Mouse (Mus musculus): ENCODE data around the gene Copa. TPM values are rescaled to one million over a fixed set of nuclear protein-coding genes. Genes with fewer than 3 reads are reported as not detected.

Copa gene
- polyA plus RNA-seq, 1 experiment: 33.1 TPM

- TF ChIP-seq CTCF (IDR thresholded peaks at IDR 0.05; ENCODE audit: control insufficient read depth, insufficient read depth, insufficient replicate concordance, low read depth, low read length): no peak
- no peak for TF ChIP-seq POLR2A (IDR thresholded peaks at IDR 0.05; ENCODE audit: control insufficient read depth, low read depth, low read length)
- Histone ChIP-seq H3K4me3 (ENCODE audit: control insufficient read depth, low read depth, low read length) (no peak overlapping the region), H3K36me3 (ENCODE audit: control insufficient read depth, insufficient read depth, low read length) (no peaks in the 10 kb centered on the region; the same call in 1 of the 2 replicates), H3K4me1 (ENCODE audit: control insufficient read depth, insufficient read depth, low read length) (no peaks in the 10 kb centered on the region), H3K27me3 (ENCODE audit: control insufficient read depth, insufficient read depth, low read length) (no peaks in the 10 kb centered on the region), H3K27ac (ENCODE audit: control insufficient read depth, insufficient read depth, low read depth, low read length) (no peak overlapping the region)
These were observed 73.2 kb downstream of the Copa start for GRCm38 (mm10) chr1:172155518-172155917.

DNA sequence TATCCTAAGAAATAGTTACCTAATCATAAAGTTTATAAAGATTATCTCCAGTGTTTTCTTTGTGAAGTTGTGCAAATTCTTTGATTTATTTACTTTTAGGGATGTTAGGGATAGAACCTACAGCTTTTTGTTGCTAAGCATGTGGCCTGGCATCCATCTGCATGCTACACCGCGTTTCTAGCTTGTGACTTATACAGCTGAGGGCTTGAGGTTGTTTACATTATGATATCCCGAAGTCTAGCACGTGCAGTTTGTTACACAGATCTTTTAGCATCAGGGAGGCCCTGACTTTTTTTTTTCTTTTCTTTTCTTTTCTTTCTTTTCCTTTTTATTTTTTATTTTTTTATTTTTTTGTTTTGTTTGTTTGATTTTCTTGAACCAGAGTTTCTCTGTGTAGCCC lies 77.6 kb downstream of the Copa start:
- Histone ChIP-seq H3K4me3 (ENCODE audit: control insufficient read depth, low read depth, low read length) (no peak overlapping the region), H3K4me1 (ENCODE audit: control insufficient read depth, insufficient read depth, low read length) (no peaks in the 10 kb centered on the region), H3K27me3 (ENCODE audit: control insufficient read depth, insufficient read depth, low read length) (no peaks in the 10 kb centered on the region), H3K36me3 (ENCODE audit: control insufficient read depth, insufficient read depth, low read length) (no peaks in the 10 kb centered on the region; the same call in 1 of the 2 replicates), H3K27ac (ENCODE audit: control insufficient read depth, insufficient read depth, low read depth, low read length) (no peak overlapping the region)
- TF ChIP-seq CTCF (IDR thresholded peaks at IDR 0.05; ENCODE audit: control insufficient read depth, insufficient read depth, insufficient replicate concordance, low read depth, low read length) (no peak), POLR2A (IDR thresholded peaks at IDR 0.05; ENCODE audit: control insufficient read depth, low read depth, low read length) (no peak)

- Histone ChIP-seq H3K27ac (ENCODE audit: control insufficient read depth, insufficient read depth, low read depth, low read length) (no peak overlapping the region), H3K4me3 (ENCODE audit: control insufficient read depth, low read depth, low read length) (no peak overlapping the region), H3K27me3 (ENCODE audit: control insufficient read depth, insufficient read depth, low read length) (no peaks in the 10 kb centered on the region), H3K36me3 (ENCODE audit: control insufficient read depth, insufficient read depth, low read length) (no peaks in the 10 kb centered on the region; the same call in 1 of the 2 replicates), H3K4me1 (ENCODE audit: control insufficient read depth, insufficient read depth, low read length) (no peaks in the 10 kb centered on the region)
- TF ChIP-seq CTCF (IDR thresholded peaks at IDR 0.05; ENCODE audit: control insufficient read depth, insufficient read depth, insufficient replicate concordance, low read depth, low read length): no peak
- TF ChIP-seq POLR2A (IDR thresholded peaks at IDR 0.05; ENCODE audit: control insufficient read depth, low read depth, low read length): no peak
These were observed 78.2 kb downstream of the Copa start for GRCm38 (mm10) chr1:172160508-172160907.

DNA sequence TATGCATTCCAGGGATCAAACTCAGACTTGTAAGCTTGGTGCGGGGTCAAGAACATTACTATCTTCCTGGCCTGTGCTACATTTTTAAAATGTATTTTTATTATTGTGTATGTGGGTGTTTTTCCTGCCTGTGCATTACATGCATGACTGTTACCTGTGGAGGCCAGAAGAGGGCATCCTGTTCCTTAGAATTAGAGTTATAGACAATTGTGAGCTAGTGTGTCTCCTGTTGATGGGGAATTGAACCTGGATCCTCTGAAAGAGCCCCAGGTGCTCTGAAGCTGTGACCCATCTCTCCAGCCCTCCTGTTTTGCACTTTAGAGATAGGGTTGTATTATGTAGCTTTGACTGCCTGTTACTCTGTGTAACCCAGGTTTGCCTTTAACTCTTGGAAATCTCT lies 79.7 kb downstream of the Copa start:
- no peaks in the 10 kb centered on the region for H3K27me3 ChIP-seq (ENCODE audit: control insufficient read depth, insufficient read depth, low read length)
- H3K36me3 ChIP-seq (ENCODE audit: control insufficient read depth, insufficient read depth, low read length): no peaks in the 10 kb centered on the region; the same call in 1 of the 2 replicates
- H3K4me1 ChIP-seq (ENCODE audit: control insufficient read depth, insufficient read depth, low read length): no peaks in the 10 kb centered on the region
- H3K27ac ChIP-seq (ENCODE audit: control insufficient read depth, insufficient read depth, low read depth, low read length): no peak overlapping the region
- TF ChIP-seq CTCF (IDR thresholded peaks at IDR 0.05; ENCODE audit: control insufficient read depth, insufficient read depth, insufficient replicate concordance, low read depth, low read length) (no peak), POLR2A (IDR thresholded peaks at IDR 0.05; ENCODE audit: control insufficient read depth, low read depth, low read length) (no peak)
- H3K4me3 ChIP-seq (ENCODE audit: control insufficient read depth, low read depth, low read length): no peak overlapping the region

GRCm38 (mm10) chr1:172162959-172163358 lies 80.6 kb downstream of the Copa start:
- no peak overlapping the region for H3K4me3 ChIP-seq (ENCODE audit: control insufficient read depth, low read depth, low read length)
- no peaks in the 10 kb centered on the region for H3K27me3 ChIP-seq (ENCODE audit: control insufficient read depth, insufficient read depth, low read length)
- H3K4me1 ChIP-seq (ENCODE audit: control insufficient read depth, insufficient read depth, low read length): no peaks in the 10 kb centered on the region
- no peak for TF ChIP-seq CTCF (IDR thresholded peaks at IDR 0.05; ENCODE audit: control insufficient read depth, insufficient read depth, insufficient replicate concordance, low read depth, low read length)
- TF ChIP-seq POLR2A (IDR thresholded peaks at IDR 0.05; ENCODE audit: control insufficient read depth, low read depth, low read length): no peak
- no peaks in the 10 kb centered on the region; the same call in 1 of the 2 replicates for H3K36me3 ChIP-seq (ENCODE audit: control insufficient read depth, insufficient read depth, low read length)
- no peak overlapping the region for H3K27ac ChIP-seq (ENCODE audit: control insufficient read depth, insufficient read depth, low read depth, low read length)

GRCm38 (mm10) chr1:172167911-172168310 lies 85.6 kb downstream of the Copa start:
- TF ChIP-seq CTCF (IDR thresholded peaks at IDR 0.05; ENCODE audit: control insufficient read depth, insufficient read depth, insufficient replicate concordance, low read depth, low read length): no peak
- TF ChIP-seq POLR2A (IDR thresholded peaks at IDR 0.05; ENCODE audit: control insufficient read depth, low read depth, low read length): no peak
- H3K27ac ChIP-seq (ENCODE audit: control insufficient read depth, insufficient read depth, low read depth, low read length): no peak overlapping the region
- no peaks in the 10 kb centered on the region for H3K4me1 ChIP-seq (ENCODE audit: control insufficient read depth, insufficient read depth, low read length)
- no peak overlapping the region for H3K4me3 ChIP-seq (ENCODE audit: control insufficient read depth, low read depth, low read length)
- no peaks in the 10 kb centered on the region; the same call in 1 of the 2 replicates for H3K36me3 ChIP-seq (ENCODE audit: control insufficient read depth, insufficient read depth, low read length)
- no peaks in the 10 kb centered on the region for H3K27me3 ChIP-seq (ENCODE audit: control insufficient read depth, insufficient read depth, low read length)

- no peak overlapping the region for H3K4me3 ChIP-seq (ENCODE audit: control insufficient read depth, low read depth, low read length)
- TF ChIP-seq CTCF (IDR thresholded peaks at IDR 0.05; ENCODE audit: control insufficient read depth, insufficient read depth, insufficient replicate concordance, low read depth, low read length) (no peak), POLR2A (IDR thresholded peaks at IDR 0.05; ENCODE audit: control insufficient read depth, low read depth, low read length) (no peak)
- no peaks in the 10 kb centered on the region for H3K4me1 ChIP-seq (ENCODE audit: control insufficient read depth, insufficient read depth, low read length)
- H3K27me3 ChIP-seq (ENCODE audit: control insufficient read depth, insufficient read depth, low read length): no peaks in the 10 kb centered on the region
- no peak overlapping the region for H3K27ac ChIP-seq (ENCODE audit: control insufficient read depth, insufficient read depth, low read depth, low read length)
- H3K36me3 ChIP-seq (ENCODE audit: control insufficient read depth, insufficient read depth, low read length): no peaks in the 10 kb centered on the region; the same call in none of the 2 replicates
These were observed 87.5 kb downstream of the Copa start for GRCm38 (mm10) chr1:172169809-172170208.

Other genes with a start within 250 kb of the Copa start
- gene Cd84, start 242.8 kb upstream of the Copa start, polyA plus RNA-seq (2012; rRNA removed): 0.25 and 0.56 TPM in 2 replicates
- 0.05 TPM in 1 of 2 replicates, not detected in the other for gene Gm10521, start 186.9 kb upstream of the Copa start, polyA plus RNA-seq (2012; rRNA removed)
- 0.02 TPM in 1 of 2 replicates, not detected in the other for gene Slamf6, start 165.0 kb upstream of the Copa start, polyA plus RNA-seq (2012; rRNA removed)
- 2.6 and 4.6 TPM in 2 replicates for gene Vangl2, start 54.1 kb upstream of the Copa start, polyA plus RNA-seq (2012; rRNA removed)
- gene Nhlh1, start 25.0 kb upstream of the Copa start, polyA plus RNA-seq (2012; rRNA removed): 0.24 and 0.33 TPM in 2 replicates
- gene Ncstn, start 266 bp downstream of the Copa start, polyA plus RNA-seq (2012; rRNA removed): 60.5 and 77.9 TPM in 2 replicates
- 22.3 and 25.8 TPM in 2 replicates for gene Pex19, start 44.2 kb downstream of the Copa start, polyA plus RNA-seq (2012; rRNA removed)
- gene Dcaf8, start 65.6 kb downstream of the Copa start, polyA plus RNA-seq (2012; rRNA removed): 53.2 and 55.6 TPM in 2 replicates
- 15.8 and 17.5 TPM in 2 replicates for gene Pea15a, start 124.3 kb downstream of the Copa start, polyA plus RNA-seq (2012; rRNA removed)
- gene Casq1, start 137.3 kb downstream of the Copa start, polyA plus RNA-seq (2012; rRNA removed): 15.0 and 15.8 TPM in 2 replicates
- gene Atp1a4, start 175.9 kb downstream of the Copa start, polyA plus RNA-seq (2012; rRNA removed): 322 and 331 TPM in 2 replicates
- gene Igsf8, start 179.1 kb downstream of the Copa start, polyA plus RNA-seq (2012; rRNA removed): 43.9 and 52.2 TPM in 2 replicates
- gene Atp1a2, start 215.5 kb downstream of the Copa start, polyA plus RNA-seq (2012; rRNA removed): 12.4 and 17.3 TPM in 2 replicates
- gene Kcnj9, start 246.8 kb downstream of the Copa start, polyA plus RNA-seq (2012; rRNA removed): 40.4 and 41.2 TPM in 2 replicates

Data from testis, adult 2 months (tissue).